Mouse (Mus musculus) lung, postnatal 4 days (tissue): ENCODE measurements at regions not wholly inside any gene's neighbourhood (a gene's known extent, or its start where the extent isn't known, plus 50 kb on each side); places are given as distances from the start of the nearest gene placed in this dataset.
A peak's percentile ranks its signal among the peaks of the same experiment; 100 is the strongest.

Experiments
- DNase-seq, 2 experiments: peaks; one replicate each; pipeline ENCODE4 v3.0.0; 2021

GRCm38 (mm10) chr15:74461935-74462334 lies 174.2 kb downstream of the Mroh4 start:
- no peak for DNase-seq

GRCm38 (mm10) chr15:74459345-74459975 lies 176.7 kb downstream of the Mroh4 start:
- no peak for DNase-seq

- DNase-seq = no peak
Observed at GRCm38 (mm10) chr15:74458940-74459339, 177.2 kb downstream of the Mroh4 start.

GRCm38 (mm10) chr15:74457965-74458364 lies 178.2 kb downstream of the Mroh4 start:
- no peak for DNase-seq

- no peak for DNase-seq
Observed at GRCm38 (mm10) chr15:74456675-74457040, 179.5 kb downstream of the Mroh4 start.

GRCm38 (mm10) chr15:74455921-74456674 lies 180.1 kb downstream of the Mroh4 start:
- no peak for DNase-seq

GRCm38 (mm10) chr15:74454543-74454942 lies 181.6 kb downstream of the Mroh4 start:
- no peak for DNase-seq

- DNase-seq = no peak
Observed at GRCm38 (mm10) chr15:74453810-74454209, 182.3 kb downstream of the Mroh4 start.

- DNase-seq = no peak
Observed at GRCm38 (mm10) chr15:74452426-74452825, 183.7 kb downstream of the Mroh4 start.

GRCm38 (mm10) chr15:74441889-74442288 lies 194.3 kb downstream of the Mroh4 start:
- DNase-seq = no peak

GRCm38 (mm10) chr15:74426989-74427388 lies 209.2 kb downstream of the Mroh4 start:
- no peak for DNase-seq

- DNase-seq = no peak
Observed at GRCm38 (mm10) chr15:74423001-74423400, 213.2 kb downstream of the Mroh4 start.

- no peak for DNase-seq
Observed at GRCm38 (mm10) chr15:74420550-74420949, 215.6 kb downstream of the Mroh4 start.

- DNase-seq = no peak
Observed at GRCm38 (mm10) chr15:74418635-74419034, 217.5 kb downstream of the Mroh4 start.

- no peak for DNase-seq
Observed at GRCm38 (mm10) chr15:74413217-74413616, 222.9 kb downstream of the Mroh4 start.

GRCm38 (mm10) chr15:74412261-74412660 lies 223.9 kb downstream of the Mroh4 start:
- DNase-seq = no peak

- no peak for DNase-seq
Observed at GRCm38 (mm10) chr15:74411097-74411496, 225.1 kb downstream of the Mroh4 start.

- no peak for DNase-seq
Observed at GRCm38 (mm10) chr15:74404866-74405265, 231.3 kb downstream of the Mroh4 start.

- no peak for DNase-seq
Observed at GRCm38 (mm10) chr15:74401275-74401674, 234.9 kb downstream of the Mroh4 start.

GRCm38 (mm10) chr15:74396029-74396428 lies 240.1 kb downstream of the Mroh4 start:
- no peak for DNase-seq

- no peak for DNase-seq
Observed at GRCm38 (mm10) chr15:74387533-74387932, 248.6 kb downstream of the Mroh4 start.

GRCm38 (mm10) chr15:74382556-74382955 lies 253.6 kb downstream of the Mroh4 start:
- DNase-seq = peak in 1 of 2 experiments; percentile 22

GRCm38 (mm10) chr15:74379366-74379765 lies 256.8 kb downstream of the Mroh4 start:
- no peak for DNase-seq

GRCm38 (mm10) chr15:74369461-74369860 lies 266.7 kb downstream of the Mroh4 start:
- DNase-seq = no peak

GRCm38 (mm10) chr15:74347911-74348310 lies 288.2 kb downstream of the Mroh4 start:
- no peak for DNase-seq
